Mouse (Mus musculus) liver, embryonic 14.5 days (tissue): ENCODE measurements around the gene Plekhm1.

Experiments
- CTCF ChIP-seq: IDR thresholded peaks from 2 replicates; pipeline ENCODE4 v1.5.1; 2016; ENCODE audit warnings: antibody characterized with exemption, low read depth, control low read depth
- EP300 ChIP-seq: IDR thresholded peaks from 2 replicates; pipeline ENCODE4 v1.6.1; 2016; ENCODE audit warnings: antibody characterized with exemption, low read depth

DNA sequence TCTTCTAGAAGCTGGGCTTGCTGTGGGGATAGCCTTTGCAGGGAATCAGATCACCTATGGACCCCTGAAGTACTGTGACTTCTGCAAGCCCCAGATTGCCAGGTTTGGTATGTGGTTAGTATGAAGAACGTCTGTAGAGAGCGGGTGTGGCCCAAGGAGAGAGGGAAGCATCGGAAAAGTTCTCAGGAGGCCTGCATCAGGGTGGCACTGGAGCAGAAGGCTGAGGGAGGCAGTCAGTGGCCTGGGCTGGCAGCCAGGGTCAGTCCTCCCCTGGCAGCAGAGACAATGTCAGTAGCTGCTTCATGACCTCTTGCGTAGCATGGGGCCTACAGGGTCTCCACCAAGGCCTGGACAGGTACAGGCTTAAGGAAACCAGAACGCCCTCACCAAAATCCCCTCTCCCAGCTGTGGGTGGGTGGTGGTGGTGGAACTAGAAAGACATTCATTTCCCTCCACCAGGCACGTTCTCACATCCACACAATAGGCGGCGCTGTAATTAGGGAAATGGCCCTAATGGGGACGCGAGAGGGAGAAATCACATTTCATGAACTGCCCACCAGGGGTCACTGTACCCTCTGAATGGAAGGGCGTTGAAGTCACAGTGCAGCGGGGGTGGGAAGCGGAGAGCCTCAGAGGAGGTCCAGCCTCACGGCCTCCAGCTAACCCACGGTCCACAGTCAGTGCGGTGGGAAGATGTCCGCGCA is 80.1 kb downstream of the Plekhm1 start:
- TF ChIP-seq EP300 (no peak), CTCF (peak; percentile 88)
